Mouse (Mus musculus) cortical plate, adult 2 months (tissue): ENCODE results near the gene Fars2. TPM values are rescaled to one million over a fixed set of nuclear protein-coding genes. Genes with fewer than 3 reads are reported as not detected.

ENCODE experiments used
- H3K27ac ChIP-seq: fragments of 200-500 bp; 2 replicates; pipeline ENCODE4 v1.5.1; 2012; ENCODE audit warnings: low read length, control low read depth, inconsistent platforms; ENCODE audit not compliant: insufficient read depth
- H3K4me1 ChIP-seq: fragments of 200-500 bp; 2 replicates; pipeline ENCODE4 v1.6.1; 2011; ENCODE audit warnings: low read length; ENCODE audit not compliant: control insufficient read depth, insufficient read depth
- H3K4me3 ChIP-seq: fragments of 200-500 bp; 2 replicates; pipeline ENCODE4 v1.5.1; 2011; ENCODE audit warnings: mild to moderate bottlenecking, low read length, control low read depth; ENCODE audit not compliant: insufficient read depth
- CTCF ChIP-seq: fragments of 200-500 bp; IDR thresholded peaks from 2 replicates; pipeline ENCODE4 v1.5.1; 2011; ENCODE audit warnings: mild to moderate bottlenecking, control low read depth, low read length; ENCODE audit not compliant: insufficient read depth; ENCODE audit errors: extremely low read depth
- POLR2A ChIP-seq: fragments of 200-500 bp; IDR thresholded peaks from 2 replicates; pipeline ENCODE4 v1.6.1; 2011; ENCODE audit warnings: mild to moderate bottlenecking, low read length, control low read depth; ENCODE audit not compliant: insufficient read depth; ENCODE audit errors: extremely low read depth
- polyA plus RNA-seq: library from polyadenylated mRNA; depleted of rRNA; stranded (reverse); fragments of >200 nt; gene quantifications from 2 replicates; pipeline ENCODE4 v1.2.3, GENCODE M21; 2012

Fars2 gene
- polyA plus RNA-seq, 1 experiment: 33.1 TPM

GRCm38 (mm10) chr13:36490612-36491011, 373.4 kb downstream of the Fars2 start:
- H3K4me3 ChIP-seq: no peak overlapping the region
- H3K4me1 ChIP-seq: peaks cover 16% of the 10 kb centered on the region
- TF ChIP-seq POLR2A (no peak), CTCF (no peak)
- H3K27ac ChIP-seq: no peak overlapping the region

- Histone ChIP-seq H3K4me3 (no peak overlapping the region), H3K27ac (no peak overlapping the region)
Measured at GRCm38 (mm10) chr13:36492397-36492796, 375.2 kb downstream of the Fars2 start.

GRCm38 (mm10) chr13:36493294-36493693, 376.1 kb downstream of the Fars2 start:
- Histone ChIP-seq H3K27ac (no peak overlapping the region; the same call in 1 of the 2 replicates), H3K4me3 (no peak overlapping the region), H3K4me1 (peaks cover 17% of the 10 kb centered on the region)
- TF ChIP-seq POLR2A (no peak), CTCF (no peak)

More at GRCm38 (mm10) chr13:36492397-36492796, 375.2 kb downstream of the Fars2 start:
- TF ChIP-seq POLR2A (no peak), CTCF (no peak)
- H3K4me1 ChIP-seq: peaks cover 17% of the 10 kb centered on the region

GRCm38 (mm10) chr13:36493762-36494161, 376.6 kb downstream of the Fars2 start:
- TF ChIP-seq POLR2A: no peak
- no peak for TF ChIP-seq CTCF
- peaks cover 17% of the 10 kb centered on the region for H3K4me1 ChIP-seq
- H3K4me3 ChIP-seq: no peak overlapping the region
- H3K27ac ChIP-seq: peak overlapping the region; percentile 60

- TF ChIP-seq CTCF (no peak), POLR2A (no peak)
- no peak overlapping the region for H3K27ac ChIP-seq
Measured at GRCm38 (mm10) chr13:36495980-36496379, 378.8 kb downstream of the Fars2 start.

GRCm38 (mm10) chr13:36497346-36497745, 380.1 kb downstream of the Fars2 start:
- peaks cover 12% of the 10 kb centered on the region for H3K4me1 ChIP-seq
- no peak for TF ChIP-seq POLR2A
- TF ChIP-seq CTCF: no peak
- H3K27ac ChIP-seq: no peak overlapping the region
- H3K4me3 ChIP-seq: no peak overlapping the region

More at GRCm38 (mm10) chr13:36495980-36496379, 378.8 kb downstream of the Fars2 start:
- H3K4me1 ChIP-seq: peaks cover 16% of the 10 kb centered on the region
- H3K4me3 ChIP-seq: no peak overlapping the region

GRCm38 (mm10) chr13:36500370-36500905, 383.2 kb downstream of the Fars2 start:
- Histone ChIP-seq H3K4me3 (no peak overlapping the region), H3K27ac (no peak overlapping the region), H3K4me1 (peaks cover 9% of the 10 kb centered on the region)
- TF ChIP-seq CTCF: no peak
- TF ChIP-seq POLR2A: no peak

GRCm38 (mm10) chr13:36503551-36503950, 386.3 kb downstream of the Fars2 start:
- H3K27ac ChIP-seq: peak overlapping the region; percentile 11; the same call in 1 of the 2 replicates
- H3K4me3 ChIP-seq: no peak overlapping the region
- peaks cover 11% of the 10 kb centered on the region for H3K4me1 ChIP-seq
- no peak for TF ChIP-seq CTCF
- TF ChIP-seq POLR2A: no peak

- no peak for TF ChIP-seq CTCF
- Histone ChIP-seq H3K27ac (peak overlapping the region; percentile 17), H3K4me3 (no peak overlapping the region), H3K4me1 (peaks cover 11% of the 10 kb centered on the region)
Measured at GRCm38 (mm10) chr13:36503991-36504390, 386.8 kb downstream of the Fars2 start.

- TF ChIP-seq CTCF (no peak), POLR2A (no peak)
Measured at GRCm38 (mm10) chr13:36505730-36506129, 388.5 kb downstream of the Fars2 start.

More at GRCm38 (mm10) chr13:36505730-36506129, 388.5 kb downstream of the Fars2 start:
- Histone ChIP-seq H3K4me3 (no peak overlapping the region), H3K4me1 (peaks cover 11% of the 10 kb centered on the region), H3K27ac (peak overlapping the region; percentile 71)
